Mouse (Mus musculus) neural tube, embryonic 14.5 days (tissue): ENCODE data around the gene Rbms3. TPM values are rescaled to one million over a fixed set of nuclear protein-coding genes. Genes with fewer than 3 reads are reported as not detected.
A peak's percentile ranks its signal among the peaks of the same experiment; 100 is the strongest.

ENCODE experiments used
- ATAC-seq: fragments of 200-750 bp; cut with Nextera tagmentation; 2 replicates; pipeline ENCODE4 v1.8.0; 2017; ENCODE audit warnings: low read depth, mild to moderate bottlenecking, moderate TSS enrichment, moderate library complexity
- H3K27ac ChIP-seq: fragments of 300-500 bp; sonication (generic); 2 replicates; pipeline ENCODE4 v1.5.1; 2014; ENCODE audit warnings: low read depth, mild to moderate bottlenecking, control low read depth, low read length, moderate library complexity, mixed read lengths
- H3K27me3 ChIP-seq: fragments of 300-500 bp; sonication (generic); 2 replicates; pipeline ENCODE4 v1.6.1; 2014; ENCODE audit warnings: low read length; ENCODE audit not compliant: control insufficient read depth, insufficient read depth
- H3K36me3 ChIP-seq: fragments of 300-500 bp; sonication (generic); 2 replicates; pipeline ENCODE4 v1.6.1; 2014; ENCODE audit warnings: low read length, mixed read lengths; ENCODE audit not compliant: control insufficient read depth, insufficient read depth
- H3K4me1 ChIP-seq: fragments of 300-500 bp; sonication (generic); 2 replicates; pipeline ENCODE4 v1.6.1; 2014; ENCODE audit warnings: low read length; ENCODE audit not compliant: control insufficient read depth, insufficient read depth
- H3K4me2 ChIP-seq: fragments of 300-500 bp; sonication (generic); 2 replicates; pipeline ENCODE4 v1.6.1; 2014; ENCODE audit warnings: mild to moderate bottlenecking, low read depth, low read length, control low read depth
- H3K4me3 ChIP-seq: fragments of 300-500 bp; sonication (generic); 2 replicates; pipeline ENCODE4 v1.5.1; 2014; ENCODE audit warnings: low read depth, low read length, control low read depth, mixed read lengths
- H3K9ac ChIP-seq: fragments of 300-500 bp; sonication (generic); replicated peaks from 2 replicates; pipeline ENCODE4 v1.6.1; 2014; ENCODE audit warnings: low read depth, mild to moderate bottlenecking, control low read depth, low read length, mixed read lengths
- H3K9me3 ChIP-seq: fragments of 300-500 bp; sonication (generic); 2 replicates; pipeline ENCODE4 v1.6.1; 2016; ENCODE audit warnings: low read length; ENCODE audit not compliant: control insufficient read depth
- WGBS: fragments of 180-500 bp; shearing (Covaris S2); extraction: QIAGEN DNeasy Blood & Tissue Kit; methylation state at CpG from one replicate; pipeline ENCODE4 v1.1.7; 2014; 5-methylcytosine and 5-hydroxymethylcytosine counted together
- polyA plus RNA-seq: library from polyadenylated mRNA; unstranded; fragments of >200 nt; fragmentation: Nextera tagmentation; extraction: Ambion mirVana; gene quantifications from 2 replicates; pipeline ENCODE4 v1.2.1, GENCODE M21; 2014

Gene Rbms3
- polyA plus RNA-seq, 1 experiment from 2014 or later = 79.5 TPM

- WGBS = 77% methylated on average over 7 of the region's 7 CpGs
- Histone ChIP-seq H3K4me2 (no peak overlapping the region), H3K27ac (no peak overlapping the region), H3K9me3 (no peaks in the 10 kb centered on the region), H3K36me3 (no peaks in the 10 kb centered on the region), H3K9ac (no peak overlapping the region), H3K4me1 (no peaks in the 10 kb centered on the region), H3K27me3 (no peaks in the 10 kb centered on the region), H3K4me3 (no peak overlapping the region)
- ATAC-seq = no peak
Measured at GRCm38 (mm10) chr9:117144057-117144723, 485.5 kb downstream of the Rbms3 start.

DNA sequence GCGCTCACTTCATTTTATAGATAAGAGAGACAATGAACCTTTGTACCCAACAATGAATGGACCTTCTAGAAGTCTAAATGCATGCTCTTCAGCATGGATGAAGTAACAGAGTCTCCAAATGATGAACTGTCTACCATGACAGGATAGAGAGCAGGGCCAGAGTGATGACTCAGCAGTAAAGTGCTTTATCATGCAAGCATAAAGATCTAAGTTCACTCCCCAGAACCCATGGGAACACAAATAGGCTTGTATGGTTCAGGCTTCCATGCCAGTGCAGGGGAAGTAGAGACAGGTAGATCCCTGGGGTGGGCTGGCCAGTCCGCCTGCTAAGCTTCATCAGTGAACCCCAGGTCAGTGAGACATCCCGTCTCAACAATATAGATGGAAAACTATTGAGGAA lies 489.7 kb downstream of the Rbms3 start:
- Histone ChIP-seq H3K4me2 (no peak overlapping the region), H3K4me3 (no peak overlapping the region), H3K36me3 (no peaks in the 10 kb centered on the region), H3K27ac (no peak overlapping the region), H3K9ac (no peak overlapping the region), H3K4me1 (no peaks in the 10 kb centered on the region), H3K9me3 (no peaks in the 10 kb centered on the region), H3K27me3 (no peaks in the 10 kb centered on the region)
- WGBS = 95% methylated on average over 3 of the region's 3 CpGs
- ATAC-seq = no peak

- no peak overlapping the region for H3K4me2 ChIP-seq
- no peaks in the 10 kb centered on the region for H3K27me3 ChIP-seq
- ATAC-seq = no peak
- no peak overlapping the region for H3K27ac ChIP-seq
- no peaks in the 10 kb centered on the region for H3K4me1 ChIP-seq
- 53% methylated on average over 5 of the region's 5 CpGs for WGBS
- H3K4me3 ChIP-seq = no peak overlapping the region
- H3K36me3 ChIP-seq = no peaks in the 10 kb centered on the region
- no peaks in the 10 kb centered on the region for H3K9me3 ChIP-seq
- no peak overlapping the region for H3K9ac ChIP-seq
Measured at GRCm38 (mm10) chr9:117136410-117136809, 493.3 kb downstream of the Rbms3 start.

GRCm38 (mm10) chr9:117134043-117134442 lies 495.7 kb downstream of the Rbms3 start:
- no peaks in the 10 kb centered on the region for H3K4me1 ChIP-seq
- H3K9ac ChIP-seq = no peak overlapping the region
- ATAC-seq = no peak
- no peaks in the 10 kb centered on the region for H3K27me3 ChIP-seq
- WGBS = 69% methylated on average over 2 of the region's 2 CpGs
- no peaks in the 10 kb centered on the region for H3K9me3 ChIP-seq
- no peak overlapping the region for H3K27ac ChIP-seq
- H3K4me2 ChIP-seq = no peak overlapping the region
- H3K36me3 ChIP-seq = no peaks in the 10 kb centered on the region
- no peak overlapping the region for H3K4me3 ChIP-seq

DNA sequence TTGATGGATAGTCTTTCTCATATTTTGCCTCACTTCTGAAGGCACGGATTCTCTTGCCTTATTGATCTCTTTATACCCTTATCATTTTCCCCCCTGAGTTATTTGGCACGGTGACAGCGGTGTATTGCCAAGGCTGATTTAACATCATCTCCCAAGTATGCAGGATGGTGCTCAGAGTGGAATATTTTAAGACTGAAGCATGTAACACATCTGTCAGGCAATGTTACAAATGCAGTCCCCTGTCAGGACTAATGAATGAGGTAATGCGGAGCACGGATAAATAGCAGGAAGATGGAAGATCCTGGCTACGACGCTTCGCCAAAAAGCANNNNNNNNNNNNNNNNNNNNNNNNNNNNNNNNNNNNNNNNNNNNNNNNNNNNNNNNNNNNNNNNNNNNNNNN lies 502.9 kb downstream of the Rbms3 start:
- Histone ChIP-seq H3K9me3 (no peaks in the 10 kb centered on the region), H3K27me3 (no peaks in the 10 kb centered on the region), H3K36me3 (no peaks in the 10 kb centered on the region), H3K9ac (no peak overlapping the region), H3K4me1 (peaks cover 21% of the 10 kb centered on the region; the same call in 1 of the 2 replicates), H3K4me2 (no peak overlapping the region), H3K27ac (peak overlapping the region; percentile 45; the same call in 1 of the 2 replicates), H3K4me3 (no peak overlapping the region)
- 24% methylated on average over 8 of the region's 8 CpGs for WGBS
- ATAC-seq = peak; percentile 75; the same call in 1 of the 2 replicates

DNA sequence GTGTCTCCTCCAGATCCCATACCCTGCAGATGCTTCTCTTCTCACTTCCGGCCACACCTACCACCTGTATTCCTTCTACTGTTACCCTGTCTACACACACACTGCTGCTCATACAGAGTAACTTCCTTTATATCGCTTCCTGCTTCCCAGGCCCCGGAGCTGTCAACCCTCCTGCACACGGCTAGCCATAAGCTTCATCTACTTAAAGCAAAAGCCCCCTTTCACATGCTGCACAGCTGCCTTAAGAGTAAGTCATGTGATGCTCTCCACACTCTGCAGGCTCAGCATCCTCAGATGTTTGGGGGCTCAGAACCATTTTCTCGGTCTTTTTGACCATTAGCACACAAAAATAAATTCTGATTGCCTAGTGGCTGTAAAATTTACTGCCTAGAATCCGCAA lies 503.9 kb downstream of the Rbms3 start:
- 69% methylated on average over 6 of the region's 6 CpGs for WGBS
- peaks cover 21% of the 10 kb centered on the region; the same call in 1 of the 2 replicates for H3K4me1 ChIP-seq
- H3K27ac ChIP-seq = peak overlapping the region; percentile 39; the same call in 1 of the 2 replicates
- H3K27me3 ChIP-seq = no peaks in the 10 kb centered on the region
- H3K9ac ChIP-seq = no peak overlapping the region
- no peak for ATAC-seq
- H3K4me3 ChIP-seq = no peak overlapping the region
- no peaks in the 10 kb centered on the region for H3K9me3 ChIP-seq
- H3K4me2 ChIP-seq = no peak overlapping the region
- no peaks in the 10 kb centered on the region for H3K36me3 ChIP-seq

DNA sequence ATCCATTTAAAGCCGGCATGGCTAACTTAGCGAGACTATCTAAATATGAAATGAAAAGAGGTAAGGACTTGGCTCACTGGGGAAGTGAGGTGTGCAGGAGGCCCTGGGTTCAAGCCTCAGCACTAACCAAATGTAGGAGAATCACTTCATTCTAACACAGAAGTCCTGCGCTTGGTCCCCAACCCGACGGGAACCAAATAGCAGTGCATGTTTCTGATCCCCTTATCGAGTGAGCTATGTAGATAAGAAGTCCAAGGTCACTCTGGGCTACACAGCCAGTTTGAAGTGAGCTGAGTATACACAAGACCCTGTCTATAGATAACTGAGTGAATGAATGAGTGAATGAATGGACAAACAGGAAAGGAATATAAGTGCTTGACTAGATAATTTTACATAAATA lies 508.1 kb downstream of the Rbms3 start:
- Histone ChIP-seq H3K9ac (no peak overlapping the region), H3K4me1 (peaks cover 10% of the 10 kb centered on the region; the same call in 1 of the 2 replicates), H3K4me2 (no peak overlapping the region), H3K4me3 (no peak overlapping the region), H3K9me3 (no peaks in the 10 kb centered on the region), H3K27me3 (no peaks in the 10 kb centered on the region), H3K36me3 (no peaks in the 10 kb centered on the region), H3K27ac (no peak overlapping the region)
- 96% methylated on average over 6 of the region's 6 CpGs for WGBS
- no peak for ATAC-seq

GRCm38 (mm10) chr9:117117181-117117729 lies 512.5 kb downstream of the Rbms3 start:
- H3K9ac ChIP-seq = no peak overlapping the region
- no peaks in the 10 kb centered on the region for H3K36me3 ChIP-seq
- no peak overlapping the region for H3K27ac ChIP-seq
- H3K9me3 ChIP-seq = no peaks in the 10 kb centered on the region
- H3K27me3 ChIP-seq = no peaks in the 10 kb centered on the region
- H3K4me3 ChIP-seq = no peak overlapping the region
- H3K4me1 ChIP-seq = no peaks in the 10 kb centered on the region
- no peak overlapping the region for H3K4me2 ChIP-seq
- 82% methylated on average over 10 of the region's 10 CpGs for WGBS
- ATAC-seq = no peak

GRCm38 (mm10) chr9:117115609-117116008 lies 514.1 kb downstream of the Rbms3 start:
- no peak overlapping the region for H3K9ac ChIP-seq
- H3K36me3 ChIP-seq = no peaks in the 10 kb centered on the region
- H3K27ac ChIP-seq = no peak overlapping the region
- no peaks in the 10 kb centered on the region for H3K9me3 ChIP-seq
- no peak overlapping the region for H3K4me3 ChIP-seq
- 77% methylated on average over 2 of the region's 2 CpGs for WGBS
- no peak overlapping the region for H3K4me2 ChIP-seq
- H3K27me3 ChIP-seq = no peaks in the 10 kb centered on the region
- no peak for ATAC-seq
- H3K4me1 ChIP-seq = no peaks in the 10 kb centered on the region
